Mouse (Mus musculus) liver, embryonic 13.5 days (tissue): ENCODE data around the gene Zfp975. TPM values are rescaled to one million over a fixed set of nuclear protein-coding genes. Genes with fewer than 3 reads are reported as not detected.

Experiments
- polyA plus RNA-seq: library from polyadenylated mRNA; unstranded; fragments of >200 nt; fragmentation: Nextera tagmentation; extraction: Ambion mirVana; gene quantifications from 2 replicates; pipeline ENCODE4 v1.2.1, GENCODE M21; 2015

Gene Zfp975
- polyA plus RNA-seq, 1 experiment from 2014 or later = 2.1 TPM

Other genes starting within 250 kb of the Zfp975 start
- not detected in 2 replicates for gene 4933421I07Rik, start 244.6 kb downstream of the Zfp975 start, polyA plus RNA-seq
- 3.6 and 4.5 TPM in 2 replicates for gene Zfp141, start 187.0 kb downstream of the Zfp975 start, polyA plus RNA-seq
- not detected in 2 replicates for gene Gm21028, start 114.2 kb downstream of the Zfp975 start, polyA plus RNA-seq
- 0.22 and 0.28 TPM in 2 replicates for gene Zfp977, start 100.2 kb downstream of the Zfp975 start, polyA plus RNA-seq
- 1.1 and 1.7 TPM in 2 replicates for gene Zfp976, start 50.2 kb downstream of the Zfp975 start, polyA plus RNA-seq
- not detected in 2 replicates for gene Gm17067, start 34.3 kb upstream of the Zfp975 start, polyA plus RNA-seq
- gene Vmn2r62, start 100.8 kb upstream of the Zfp975 start, polyA plus RNA-seq = not detected in 2 replicates
- not detected in 2 replicates for gene Gm2381, start 174.5 kb upstream of the Zfp975 start, polyA plus RNA-seq
- not detected in 2 replicates for gene Vmn2r63, start 241.1 kb upstream of the Zfp975 start, polyA plus RNA-seq